Mouse (Mus musculus) retina, embryonic 14.5 days (tissue): ENCODE data around the gene Serpinb8.

Experiments
- DNase-seq: peaks from one replicate; pipeline ENCODE4 v3.0.0-alpha.2; 2015; ENCODE audit warnings: low spot score

The Serpinb8 gene

GRCm38 (mm10) chr1:107589691-107590470 lies at the start of gene Serpinb8:
Gene Serpinb8 (plus strand): TSS chr1:107590006.
- DNase-seq = no peak

- DNase-seq = no peak
Measured at GRCm38 (mm10) chr1:107559494-107559893, 30.3 kb upstream of the Serpinb8 start.

- no peak for DNase-seq
Measured at GRCm38 (mm10) chr1:107562110-107562509, 27.7 kb upstream of the Serpinb8 start.

- DNase-seq = peak; percentile 63
Measured at GRCm38 (mm10) chr1:107565644-107566043, 24.2 kb upstream of the Serpinb8 start.

- no peak for DNase-seq
Measured at GRCm38 (mm10) chr1:107576094-107576493, 13.7 kb upstream of the Serpinb8 start.

GRCm38 (mm10) chr1:107577514-107577913 lies 12.3 kb upstream of the Serpinb8 start:
- DNase-seq = no peak

- no peak for DNase-seq
Measured at GRCm38 (mm10) chr1:107581220-107581619, 8.6 kb upstream of the Serpinb8 start.

GRCm38 (mm10) chr1:107582900-107583299 lies 6.9 kb upstream of the Serpinb8 start:
- no peak for DNase-seq

- DNase-seq = no peak
Measured at GRCm38 (mm10) chr1:107583958-107584376, 5.8 kb upstream of the Serpinb8 start.

GRCm38 (mm10) chr1:107584932-107585331 lies 4.9 kb upstream of the Serpinb8 start:
- DNase-seq = peak; percentile 62

- no peak for DNase-seq
Measured at GRCm38 (mm10) chr1:107586196-107586595, 3.6 kb upstream of the Serpinb8 start.

- DNase-seq = no peak
Measured at GRCm38 (mm10) chr1:107588206-107588605, 1.6 kb upstream of the Serpinb8 start.

GRCm38 (mm10) chr1:107588642-107589041 lies 1.2 kb upstream of the Serpinb8 start:
- DNase-seq = peak; percentile 30

- DNase-seq = no peak
Measured at GRCm38 (mm10) chr1:107592644-107593043, 2.8 kb downstream of the Serpinb8 start.

GRCm38 (mm10) chr1:107593469-107593868 lies 3.7 kb downstream of the Serpinb8 start:
- DNase-seq = peak; percentile 6

GRCm38 (mm10) chr1:107596874-107597273 lies 7.1 kb downstream of the Serpinb8 start:
- DNase-seq = no peak

GRCm38 (mm10) chr1:107598476-107598875 lies 8.7 kb downstream of the Serpinb8 start:
- DNase-seq = peak; percentile 67

GRCm38 (mm10) chr1:107608942-107609341 lies 19.1 kb downstream of the Serpinb8 start:
- DNase-seq = no peak

GRCm38 (mm10) chr1:107614087-107614486 lies 24.3 kb downstream of the Serpinb8 start:
- no peak for DNase-seq

- DNase-seq = no peak
Measured at GRCm38 (mm10) chr1:107622017-107622416, 32.2 kb downstream of the Serpinb8 start.

- peak; percentile 69 for DNase-seq
Measured at GRCm38 (mm10) chr1:107635936-107636335, 46.1 kb downstream of the Serpinb8 start.

- DNase-seq = no peak
Measured at GRCm38 (mm10) chr1:107638056-107638455, 48.2 kb downstream of the Serpinb8 start.

- no peak for DNase-seq
Measured at GRCm38 (mm10) chr1:107638459-107638858, 48.7 kb downstream of the Serpinb8 start.
